Mouse (Mus musculus) neural tube, embryonic 13.5 days (tissue): ENCODE measurements at regions not wholly inside any gene's neighbourhood (a gene's known extent, or its start where the extent isn't known, plus 50 kb on each side); places are given as distances from the start of the nearest gene placed in this dataset.

ENCODE experiments used
- ATAC-seq: fragments of 200-750 bp; cut with Nextera tagmentation; 2 replicates; pipeline ENCODE4 v1.8.0; 2017; ENCODE audit warnings: low read depth, mild to moderate bottlenecking, moderate TSS enrichment, moderate library complexity
- H3K27ac ChIP-seq: fragments of 300-500 bp; sonication (generic); replicated peaks from 2 replicates; pipeline ENCODE4 v1.5.1; 2015; ENCODE audit warnings: moderate library complexity, mild to moderate bottlenecking, inconsistent platforms
- H3K27me3 ChIP-seq: fragments of 300-500 bp; sonication (generic); 2 replicates; pipeline ENCODE4 v1.6.1; 2015; ENCODE audit warnings: mild to moderate bottlenecking, inconsistent platforms
- H3K36me3 ChIP-seq: fragments of 300-500 bp; sonication (generic); 2 replicates; pipeline ENCODE4 v1.6.1; 2015; ENCODE audit warnings: mild to moderate bottlenecking, inconsistent platforms
- H3K4me1 ChIP-seq: fragments of 300-500 bp; sonication (generic); replicated peaks from 2 replicates; pipeline ENCODE4 v1.6.1; 2015; ENCODE audit warnings: inconsistent platforms
- H3K4me2 ChIP-seq: fragments of 300-500 bp; sonication (generic); 2 replicates; pipeline ENCODE4 v1.6.1; 2015; ENCODE audit warnings: inconsistent platforms, mild to moderate bottlenecking, moderate library complexity
- H3K4me3 ChIP-seq: fragments of 300-500 bp; sonication (generic); 2 replicates; pipeline ENCODE4 v1.5.1; 2015; ENCODE audit warnings: mild to moderate bottlenecking, inconsistent platforms
- H3K9ac ChIP-seq: fragments of 300-500 bp; sonication (generic); 2 replicates; pipeline ENCODE4 v1.6.1; 2015; ENCODE audit warnings: moderate library complexity, mild to moderate bottlenecking, inconsistent platforms
- H3K9me3 ChIP-seq: fragments of 300-500 bp; sonication (generic); 2 replicates; pipeline ENCODE4 v1.6.1; 2016; ENCODE audit warnings: inconsistent platforms
- WGBS: fragments of 180-500 bp; shearing (Covaris S2); methylation state at CpG from one replicate; pipeline ENCODE4 v1.1.7; 2015; 5-methylcytosine and 5-hydroxymethylcytosine counted together

DNA sequence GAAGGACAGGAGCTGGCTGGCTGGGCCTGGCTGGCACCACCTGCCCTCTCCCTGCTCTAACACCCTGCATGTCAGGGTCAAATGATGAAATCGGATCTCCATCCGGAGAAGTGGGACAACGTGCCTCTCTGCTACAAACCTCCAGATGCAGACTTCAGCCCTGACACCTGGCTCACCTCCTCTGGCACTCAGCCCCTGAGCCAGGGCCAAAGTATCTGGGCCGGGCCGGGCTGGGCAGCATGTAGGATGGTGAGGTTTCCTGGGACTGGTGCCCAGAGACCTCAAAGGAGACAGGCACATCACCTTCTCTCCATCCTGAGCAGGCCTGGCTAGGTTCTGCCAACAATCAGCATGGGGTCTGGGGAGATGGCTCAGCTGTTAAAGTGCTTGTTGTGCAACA is 113.5 kb downstream of the Tfcp2l1 start:
- Histone ChIP-seq H3K27ac (no peak overlapping the region), H3K4me3 (no peak overlapping the region), H3K4me1 (no peaks in the 10 kb centered on the region), H3K9ac (no peak overlapping the region), H3K9me3 (no peaks in the 10 kb centered on the region), H3K27me3 (no peaks in the 10 kb centered on the region), H3K4me2 (no peak overlapping the region), H3K36me3 (no peaks in the 10 kb centered on the region)
- no peak for ATAC-seq
- WGBS: 93% methylated on average over 5 of the region's 5 CpGs

- no peak for ATAC-seq
- 73% methylated on average over 5 of the region's 5 CpGs for WGBS
Observed at GRCm38 (mm10) chr1:118748196-118748595, 120.5 kb downstream of the Tfcp2l1 start.

DNA sequence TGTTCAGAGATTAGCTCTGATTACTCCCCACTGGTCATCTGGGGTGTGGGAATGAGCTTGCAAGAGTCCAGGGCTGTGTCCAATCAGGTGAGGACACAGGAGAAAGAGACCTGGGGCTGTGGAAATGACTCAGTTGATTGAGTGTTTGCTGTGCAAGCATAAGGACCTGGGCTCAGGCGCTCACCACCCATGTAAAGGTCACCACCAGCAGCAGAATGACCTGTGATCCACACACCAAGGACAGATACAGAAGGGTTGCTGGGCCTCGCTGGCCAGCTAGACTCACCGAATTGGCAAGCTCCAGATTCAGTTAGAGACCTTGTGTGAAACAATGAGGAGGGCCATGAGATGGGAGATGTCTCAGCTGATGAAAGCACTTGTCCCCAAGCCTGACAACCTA is 125.1 kb downstream of the Tfcp2l1 start:
- H3K9ac ChIP-seq: no peak overlapping the region
- 96% methylated on average over 3 of the region's 3 CpGs for WGBS
- H3K27me3 ChIP-seq: no peaks in the 10 kb centered on the region
- no peak overlapping the region for H3K4me2 ChIP-seq
- ATAC-seq: no peak
- H3K9me3 ChIP-seq: no peaks in the 10 kb centered on the region
- H3K4me3 ChIP-seq: no peak overlapping the region
- no peak overlapping the region for H3K27ac ChIP-seq
- no peaks in the 10 kb centered on the region for H3K36me3 ChIP-seq
- H3K4me1 ChIP-seq: no peaks in the 10 kb centered on the region

More at GRCm38 (mm10) chr1:118748196-118748595, 120.5 kb downstream of the Tfcp2l1 start:
- Histone ChIP-seq H3K4me2 (no peak overlapping the region), H3K4me1 (no peaks in the 10 kb centered on the region), H3K9me3 (no peaks in the 10 kb centered on the region), H3K36me3 (no peaks in the 10 kb centered on the region), H3K27me3 (no peaks in the 10 kb centered on the region), H3K9ac (no peak overlapping the region), H3K27ac (no peak overlapping the region), H3K4me3 (no peak overlapping the region)

DNA sequence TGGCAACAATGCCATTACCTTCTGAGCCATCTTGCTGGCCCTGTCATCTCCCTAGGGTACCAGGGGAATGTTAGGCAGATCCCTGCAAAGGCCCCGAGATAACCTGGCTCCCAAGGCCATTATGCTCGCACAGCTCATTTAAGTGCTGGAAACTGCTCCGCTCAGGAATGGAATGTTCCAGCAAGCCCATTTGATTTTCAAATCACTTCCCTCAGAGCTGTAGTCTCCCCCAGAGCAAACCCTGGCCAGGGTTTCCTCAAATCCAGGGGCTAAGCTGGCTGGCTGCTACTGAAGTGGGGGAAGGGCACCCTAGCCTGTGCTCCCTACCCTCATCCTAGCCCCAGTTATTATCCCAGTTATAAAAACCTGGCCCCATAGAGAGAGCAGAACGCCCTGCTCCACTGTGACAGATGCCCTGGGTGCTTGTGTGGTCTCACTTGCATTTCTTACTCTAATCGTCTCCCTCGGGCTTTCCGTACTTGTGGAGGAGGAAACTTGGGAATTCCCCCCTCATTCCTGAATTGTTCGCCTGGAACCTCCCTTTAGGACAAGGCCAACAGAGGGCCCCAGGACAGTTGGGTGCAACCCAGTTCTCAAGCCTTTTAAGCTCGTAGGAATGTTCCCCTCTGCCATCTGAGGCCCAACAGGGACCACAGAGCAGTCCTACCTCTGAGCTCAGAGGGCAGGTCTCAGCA is 128.6 kb downstream of the Tfcp2l1 start:
- no peaks in the 10 kb centered on the region for H3K9me3 ChIP-seq
- H3K4me1 ChIP-seq: no peaks in the 10 kb centered on the region; the same call in 1 of the 2 replicates
- no peaks in the 10 kb centered on the region for H3K27me3 ChIP-seq
- H3K4me3 ChIP-seq: no peak overlapping the region
- no peak for ATAC-seq
- no peak overlapping the region for H3K27ac ChIP-seq
- H3K4me2 ChIP-seq: no peak overlapping the region
- WGBS: 58% methylated on average over 9 of the region's 9 CpGs
- no peaks in the 10 kb centered on the region for H3K36me3 ChIP-seq
- no peak overlapping the region for H3K9ac ChIP-seq

DNA sequence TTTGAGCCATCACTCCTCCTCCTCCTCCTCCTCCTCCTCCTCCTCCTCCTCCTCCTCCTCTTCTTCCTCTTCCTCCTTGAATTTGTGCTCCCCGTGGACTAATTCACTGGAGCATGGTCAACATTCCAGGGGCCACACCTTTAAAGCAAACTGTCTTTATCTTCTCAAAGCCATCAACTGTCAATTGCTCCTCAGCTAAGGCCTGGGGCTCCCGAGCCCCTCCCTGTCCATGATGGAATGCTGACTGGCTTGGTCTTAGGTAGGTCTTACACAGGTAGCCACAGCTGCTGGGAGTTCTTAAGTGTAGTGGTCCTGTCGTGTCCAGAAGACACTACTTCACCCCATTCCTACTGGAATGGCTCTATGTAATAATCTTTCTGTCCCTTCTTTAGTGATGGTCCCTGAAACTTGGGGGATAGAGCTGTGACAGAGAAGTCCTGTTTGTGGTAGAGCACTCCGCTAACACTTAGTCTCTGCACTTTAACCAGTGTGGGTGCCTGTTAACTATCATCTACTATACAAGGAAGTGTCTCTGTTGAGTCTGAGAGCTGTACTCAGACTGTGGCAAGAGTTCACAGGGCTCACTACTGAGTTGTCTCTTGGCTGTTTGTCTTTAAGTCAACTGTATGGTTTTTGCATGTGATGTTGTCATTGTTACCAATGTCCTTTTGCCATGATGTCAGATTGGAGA is 129.7 kb downstream of the Tfcp2l1 start:
- H3K4me1 ChIP-seq: no peaks in the 10 kb centered on the region; the same call in 1 of the 2 replicates
- H3K27me3 ChIP-seq: no peaks in the 10 kb centered on the region
- H3K4me2 ChIP-seq: no peak overlapping the region
- no peak overlapping the region for H3K27ac ChIP-seq
- no peaks in the 10 kb centered on the region for H3K9me3 ChIP-seq
- 72% methylated on average over 4 of the region's 4 CpGs for WGBS
- H3K4me3 ChIP-seq: no peak overlapping the region
- ATAC-seq: no peak
- H3K9ac ChIP-seq: no peak overlapping the region
- H3K36me3 ChIP-seq: no peaks in the 10 kb centered on the region

DNA sequence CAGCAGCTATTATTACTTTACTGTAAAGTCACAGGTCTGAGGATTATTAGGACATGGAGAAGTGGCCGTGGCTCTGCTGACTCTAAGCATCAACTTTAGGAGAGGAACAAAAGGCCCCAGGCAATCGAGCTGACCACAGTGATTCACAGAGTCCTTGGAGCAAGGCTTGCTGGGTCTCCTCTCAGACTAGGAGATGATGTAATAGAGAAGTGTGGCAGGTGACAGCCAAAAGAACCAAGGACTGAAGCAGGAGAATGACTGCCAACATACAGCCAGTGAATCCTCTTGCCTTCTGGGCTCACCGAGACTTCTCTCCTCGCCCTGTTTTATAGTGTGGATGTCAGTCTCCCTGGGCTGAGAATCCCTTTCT is 130.3 kb downstream of the Tfcp2l1 start:
- H3K36me3 ChIP-seq: no peaks in the 10 kb centered on the region
- H3K4me1 ChIP-seq: no peaks in the 10 kb centered on the region; the same call in 1 of the 2 replicates
- no peak overlapping the region for H3K4me3 ChIP-seq
- ATAC-seq: no peak
- 77% methylated on average over 4 of the region's 4 CpGs for WGBS
- H3K9me3 ChIP-seq: no peaks in the 10 kb centered on the region
- H3K27ac ChIP-seq: no peak overlapping the region
- H3K9ac ChIP-seq: no peak overlapping the region
- H3K27me3 ChIP-seq: no peaks in the 10 kb centered on the region
- H3K4me2 ChIP-seq: no peak overlapping the region

DNA sequence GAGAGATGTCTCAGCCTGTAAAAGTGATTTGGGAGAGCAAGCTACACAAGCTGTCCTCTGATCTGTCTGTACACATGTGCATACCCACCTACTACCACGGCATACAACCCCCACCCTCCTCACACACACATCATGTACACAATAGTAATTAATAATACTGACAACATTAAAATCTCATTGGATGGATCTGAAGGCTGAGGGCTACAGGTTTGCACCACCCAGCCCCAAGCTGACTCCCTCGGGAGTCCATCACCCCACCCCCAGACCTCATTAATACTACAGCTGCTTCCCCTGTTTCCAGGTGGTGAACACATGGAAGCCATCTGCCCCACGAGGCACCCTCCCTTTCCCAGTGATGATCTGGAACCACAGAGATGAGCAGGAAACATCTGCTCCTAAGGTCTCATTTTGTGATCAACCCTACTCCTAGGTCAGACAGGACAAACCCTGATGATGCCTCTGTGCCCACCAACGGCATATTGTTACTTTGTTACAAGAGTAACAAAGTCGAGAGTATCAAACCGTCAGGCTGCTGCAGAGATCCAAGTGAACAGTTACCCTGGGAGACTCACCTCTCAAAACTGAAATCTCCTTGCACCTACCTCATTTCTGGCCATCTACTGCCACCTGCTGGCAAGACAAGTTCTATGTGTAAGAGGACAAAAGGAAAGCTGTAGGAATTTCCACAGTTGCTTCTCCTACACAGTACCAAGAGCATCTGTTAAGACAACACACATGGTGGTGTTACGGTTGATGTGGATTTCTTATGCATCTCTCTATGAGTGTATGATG is 131.6 kb downstream of the Tfcp2l1 start:
- H3K9ac ChIP-seq: no peak overlapping the region
- no peak overlapping the region for H3K4me3 ChIP-seq
- H3K9me3 ChIP-seq: no peaks in the 10 kb centered on the region
- peak overlapping the region; percentile 9; the same call in 1 of the 2 replicates for H3K4me2 ChIP-seq
- no peaks in the 10 kb centered on the region for H3K27me3 ChIP-seq
- ATAC-seq: peak; percentile 73
- H3K36me3 ChIP-seq: no peaks in the 10 kb centered on the region
- 24% methylated on average over 7 of the region's 7 CpGs for WGBS
- no peak overlapping the region for H3K27ac ChIP-seq
- H3K4me1 ChIP-seq: no peaks in the 10 kb centered on the region; the same call in 1 of the 2 replicates

DNA sequence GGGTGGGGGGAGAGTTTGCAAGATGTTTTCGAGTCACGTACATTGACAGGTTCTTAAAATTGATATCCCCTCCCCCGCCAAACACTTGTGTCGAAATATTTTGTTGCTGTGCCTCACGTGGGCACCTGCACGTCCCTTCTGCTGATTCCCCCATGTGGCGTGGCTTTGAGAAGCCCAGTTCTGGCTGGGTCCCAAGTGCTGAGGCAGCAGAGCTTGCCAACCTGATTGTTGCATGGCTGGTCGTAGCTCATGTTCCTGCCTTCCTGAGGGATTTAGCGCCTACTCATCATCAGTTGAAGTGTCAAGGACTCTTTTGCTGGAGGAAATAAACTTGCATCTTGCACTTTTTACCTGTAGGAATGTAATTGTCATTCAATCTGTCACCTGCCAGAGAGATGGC is 137.8 kb downstream of the Tfcp2l1 start:
- Histone ChIP-seq H3K36me3 (no peaks in the 10 kb centered on the region), H3K27me3 (no peaks in the 10 kb centered on the region), H3K4me2 (no peak overlapping the region), H3K9me3 (no peaks in the 10 kb centered on the region), H3K27ac (no peak overlapping the region), H3K9ac (no peak overlapping the region), H3K4me1 (no peaks in the 10 kb centered on the region), H3K4me3 (no peak overlapping the region)
- WGBS: 70% methylated on average over 9 of the region's 9 CpGs
- no peak for ATAC-seq

GRCm38 (mm10) chr1:118768831-118769230 is 141.1 kb downstream of the Tfcp2l1 start:
- WGBS: 33% methylated on average over 4 of the region's 4 CpGs
- no peak overlapping the region for H3K9ac ChIP-seq
- ATAC-seq: no peak

GRCm38 (mm10) chr1:118772261-118772660 is 144.5 kb downstream of the Tfcp2l1 start:
- peaks cover 22% of the 10 kb centered on the region for H3K4me1 ChIP-seq
- H3K9me3 ChIP-seq: no peaks in the 10 kb centered on the region
- ATAC-seq: no peak
- no peak overlapping the region for H3K27ac ChIP-seq
- 19% methylated on average over 9 of the region's 9 CpGs for WGBS
- no peak overlapping the region for H3K9ac ChIP-seq
- H3K4me2 ChIP-seq: no peak overlapping the region
- no peak overlapping the region for H3K4me3 ChIP-seq
- H3K36me3 ChIP-seq: no peaks in the 10 kb centered on the region
- H3K27me3 ChIP-seq: 0 out of 2 replicates have a peak, but pooled peaks cover 4% of the 10 kb centered on the region

More at GRCm38 (mm10) chr1:118768831-118769230, 141.1 kb downstream of the Tfcp2l1 start:
- Histone ChIP-seq H3K4me3 (no peak overlapping the region), H3K27ac (no peak overlapping the region), H3K4me1 (no peaks in the 10 kb centered on the region), H3K27me3 (no peaks in the 10 kb centered on the region), H3K9me3 (no peaks in the 10 kb centered on the region), H3K4me2 (no peak overlapping the region), H3K36me3 (no peaks in the 10 kb centered on the region)

DNA sequence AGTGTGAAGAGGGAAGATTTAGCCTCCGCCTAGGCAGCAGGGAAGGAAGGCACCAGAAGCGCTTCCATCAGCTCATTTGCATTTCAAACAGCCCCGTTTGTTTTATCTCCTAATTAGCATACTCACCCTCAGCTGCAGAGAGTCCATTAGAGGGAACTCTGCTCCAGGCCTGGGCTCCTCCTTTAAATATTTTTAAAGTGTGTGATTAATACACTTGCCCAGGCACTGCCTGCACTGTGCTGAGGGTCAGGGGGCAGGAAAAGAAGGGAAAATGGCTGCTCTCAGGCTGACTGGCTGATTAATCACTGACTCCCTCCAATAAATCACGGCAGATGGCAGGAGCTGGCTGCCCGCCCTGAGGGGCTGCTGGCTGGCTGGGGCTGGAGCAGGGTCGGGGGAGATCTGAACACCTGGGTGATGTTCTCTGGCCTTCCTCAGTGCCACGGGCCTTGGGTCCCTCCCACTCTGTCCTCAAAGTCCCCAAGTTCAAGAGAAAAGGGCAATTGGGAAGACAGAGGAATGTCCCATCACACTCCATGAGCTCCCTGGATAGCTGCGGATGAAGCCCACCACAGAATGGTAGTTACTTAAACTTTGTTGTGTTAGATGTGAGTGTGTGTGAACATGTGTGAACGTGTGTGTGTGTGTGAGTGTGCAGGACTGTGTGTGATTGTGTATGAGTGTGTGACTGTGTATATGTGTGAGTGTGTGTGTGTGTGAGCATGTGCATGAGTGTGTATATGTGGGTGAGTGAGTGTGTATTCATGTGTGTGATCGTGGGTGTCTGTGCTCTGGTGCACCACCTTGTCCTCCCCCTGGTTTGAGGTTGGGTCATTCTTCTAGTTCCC is 149.1 kb downstream of the Tfcp2l1 start:
- peak overlapping the region; percentile 16; the same call in 1 of the 2 replicates for H3K4me2 ChIP-seq

More for the DNA sequence above, 149.1 kb downstream of the Tfcp2l1 start:
- H3K27me3 ChIP-seq: 0 out of 2 replicates have a peak, but pooled peaks cover 4% of the 10 kb centered on the region
- peak overlapping the region; percentile 52 for H3K27ac ChIP-seq
- H3K9ac ChIP-seq: no peak overlapping the region; the same call in 1 of the 2 replicates
- no peaks in the 10 kb centered on the region for H3K36me3 ChIP-seq
- peaks cover 23% of the 10 kb centered on the region for H3K4me1 ChIP-seq
- peak; percentile 90 for ATAC-seq
- no peak overlapping the region for H3K4me3 ChIP-seq
- WGBS: 21% methylated on average over 10 of the region's 10 CpGs
- H3K9me3 ChIP-seq: no peaks in the 10 kb centered on the region
